Mouse (Mus musculus) cerebellum, adult 2 months (tissue): ENCODE data around the gene Ccdc144b.

ENCODE experiments used
- CTCF ChIP-seq: fragments of 200-500 bp; IDR thresholded peaks from 2 replicates; pipeline ENCODE4 v1.5.1; 2011; ENCODE audit warnings: low read depth, mild to moderate bottlenecking, control low read depth, low read length, moderate library complexity, borderline replicate concordance; ENCODE audit not compliant: insufficient read depth
- POLR2A ChIP-seq: fragments of 200-500 bp; IDR thresholded peaks from 2 replicates; pipeline ENCODE4 v1.6.1; 2011; ENCODE audit warnings: low read length, control low read depth, borderline replicate concordance; ENCODE audit not compliant: insufficient read depth

GRCm38 (mm10) chr3:36095371-36095770, 42.0 kb upstream of the Ccdc144b start:
- TF ChIP-seq CTCF (no peak), POLR2A (no peak)
